Mouse (Mus musculus): Measurements from ENCODE around the gene Tmsb10.

DNA sequence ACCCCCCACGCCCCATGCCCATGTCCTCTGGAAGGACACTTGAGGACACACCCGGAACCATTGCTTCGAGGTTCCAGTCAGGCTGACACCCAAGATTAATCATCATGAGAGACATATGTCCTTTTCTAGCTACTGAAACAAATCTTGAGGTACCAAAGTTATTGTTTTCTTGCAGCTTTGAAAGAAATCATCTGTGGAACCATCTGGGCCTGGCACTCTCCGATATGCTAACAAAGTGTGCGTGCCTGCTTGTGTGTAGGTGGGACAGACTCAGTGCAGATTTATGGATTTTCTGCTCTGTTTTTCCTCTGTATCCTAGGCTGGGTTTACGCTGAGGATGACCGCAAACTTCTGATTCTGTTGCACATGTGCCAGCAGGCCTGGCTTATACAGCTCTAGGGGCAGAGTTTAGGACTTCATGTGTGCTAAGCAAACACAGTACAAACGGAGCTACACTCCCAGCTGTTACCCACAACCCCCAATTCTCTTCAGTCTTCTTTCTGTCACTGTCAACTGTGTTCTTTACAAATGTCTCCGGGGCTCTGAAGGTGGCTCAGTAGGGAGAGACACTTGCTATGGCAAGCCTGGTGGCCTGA, 9.3 kb downstream of the Tmsb10 start:
- TF ChIP-seq CTCF (IDR thresholded peaks at IDR 0.05; ENCODE audit: insufficient read depth, low read length) (no peak), POLR2A (IDR thresholded peaks at IDR 0.05; ENCODE audit: borderline replicate concordance, extremely low read depth, low read depth, low read length) (no peak)

All from lung, adult 2 months (tissue).